Mouse (Mus musculus) G1E (cell line): ENCODE results near the gene Sacs.

ENCODE experiments used
- CTCF ChIP-seq: IDR thresholded peaks from 2 replicates; pipeline ENCODE4 v1.5.1; 2012; ENCODE audit warnings: low read depth, low read length, inconsistent platforms, mixed read lengths
- GATA1 ChIP-seq: IDR thresholded peaks from 2 replicates; pipeline ENCODE4 v1.6.1; 2012; ENCODE audit warnings: borderline replicate concordance, low read length, inconsistent platforms, mixed read lengths

DNA sequence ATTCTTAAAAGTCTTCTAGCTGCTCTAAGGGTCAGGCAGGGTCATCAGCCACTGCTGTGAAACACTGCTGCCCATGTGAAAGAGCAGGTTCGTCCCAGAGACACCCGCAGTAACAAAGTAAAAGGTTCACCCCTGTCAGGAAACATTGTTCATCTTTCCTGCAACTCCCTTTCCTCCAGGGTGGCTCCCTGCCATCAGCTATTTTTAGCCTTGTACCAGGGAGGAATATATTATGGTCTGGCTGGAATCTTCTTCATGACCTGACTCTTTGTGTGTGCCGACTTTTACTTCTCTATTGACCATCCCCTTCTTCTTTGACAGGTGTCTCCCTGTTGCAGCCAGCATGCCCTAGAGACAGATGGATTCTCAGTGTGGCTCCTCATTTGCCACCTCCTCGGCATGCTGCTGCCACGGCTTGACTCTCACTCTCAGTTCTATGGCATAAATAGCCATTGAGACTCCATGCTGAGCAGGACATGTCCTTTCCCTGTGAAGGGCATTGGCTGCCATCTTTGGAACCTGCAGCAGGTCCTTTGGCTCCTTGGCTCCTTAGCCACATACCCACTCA, 129.7 kb downstream of the Sacs start:
- TF ChIP-seq CTCF: no peak
- no peak for TF ChIP-seq GATA1
